Mouse (Mus musculus): ENCODE measurements around the gene Asphd1.

DNA sequence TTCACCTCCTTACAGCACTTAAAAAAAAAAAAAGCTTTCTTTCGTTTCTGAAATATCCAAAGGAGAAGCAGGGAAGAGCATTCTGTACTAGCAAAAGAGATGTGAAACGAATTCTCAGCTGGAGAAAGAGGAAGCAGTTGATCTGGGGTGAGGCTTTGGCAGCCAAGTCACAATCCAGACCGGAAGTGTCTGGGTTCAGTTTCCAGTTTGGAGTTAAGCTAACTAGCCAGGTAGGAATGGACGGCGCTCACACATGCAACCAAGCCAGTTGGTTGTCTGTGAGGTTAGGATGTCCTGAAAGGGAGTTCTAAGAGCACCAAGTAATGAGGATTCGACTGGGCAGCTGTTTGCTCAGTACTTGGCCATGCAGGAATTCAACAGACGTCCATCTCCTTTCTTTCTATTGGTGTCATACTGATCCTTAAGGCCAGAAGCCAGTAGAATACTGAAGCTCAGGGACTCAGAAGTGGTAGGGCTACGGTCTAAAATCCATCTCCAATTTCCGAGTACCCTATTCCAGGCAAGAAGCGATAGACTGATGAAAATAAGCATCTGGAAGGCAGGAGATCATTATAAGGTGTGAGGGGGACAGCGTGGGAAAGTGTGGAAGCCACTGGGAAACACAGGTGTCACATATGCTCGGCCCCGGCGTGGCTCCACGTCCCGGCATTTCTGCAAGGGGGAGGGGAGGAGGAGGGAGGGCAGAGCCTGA is 51.8 kb downstream of the Asphd1 start:
- TF ChIP-seq CTCF (IDR thresholded peaks at IDR 0.05; ENCODE audit: control insufficient read depth, insufficient read depth, insufficient replicate concordance, low read depth, low read length), result no peak
- no peak for TF ChIP-seq POLR2A (IDR thresholded peaks at IDR 0.05; ENCODE audit: control insufficient read depth, low read depth, low read length)
